Mouse (Mus musculus): ENCODE measurements around the gene Zfp668.

DNA sequence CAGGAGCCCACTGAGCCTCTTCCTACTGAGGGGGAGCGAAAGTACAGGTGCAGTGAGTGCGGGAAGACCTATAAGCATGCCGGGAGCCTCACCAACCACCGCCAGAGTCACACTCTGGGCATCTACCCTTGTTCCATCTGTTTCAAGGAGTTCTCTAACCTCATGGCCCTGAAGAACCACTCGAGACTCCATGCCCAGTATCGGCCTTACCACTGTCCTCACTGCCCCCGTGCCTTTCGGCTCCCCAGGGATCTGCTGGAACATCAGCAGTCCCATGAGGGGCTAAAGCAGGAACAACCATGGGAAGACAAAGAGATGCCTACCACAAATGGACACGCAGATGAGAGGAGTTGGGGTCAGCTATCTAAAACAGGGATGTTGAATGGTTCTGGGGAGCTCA is 2.7 kb upstream of the Zfp668 start:
- TF ChIP-seq POLR2A (IDR thresholded peaks at IDR 0.05; ENCODE audit: borderline replicate concordance, extremely low read depth, insufficient read depth, insufficient read length, poor library complexity, severe bottlenecking) (no peak), CTCF (IDR thresholded peaks at IDR 0.05; ENCODE audit: borderline replicate concordance, extremely low read depth, insufficient read depth, insufficient read length) (no peak)

All from brain, embryonic 14.5 days (tissue).